12 mouse cellular contexts compared by ENCODE assay signal in the genomic region with DNA sequence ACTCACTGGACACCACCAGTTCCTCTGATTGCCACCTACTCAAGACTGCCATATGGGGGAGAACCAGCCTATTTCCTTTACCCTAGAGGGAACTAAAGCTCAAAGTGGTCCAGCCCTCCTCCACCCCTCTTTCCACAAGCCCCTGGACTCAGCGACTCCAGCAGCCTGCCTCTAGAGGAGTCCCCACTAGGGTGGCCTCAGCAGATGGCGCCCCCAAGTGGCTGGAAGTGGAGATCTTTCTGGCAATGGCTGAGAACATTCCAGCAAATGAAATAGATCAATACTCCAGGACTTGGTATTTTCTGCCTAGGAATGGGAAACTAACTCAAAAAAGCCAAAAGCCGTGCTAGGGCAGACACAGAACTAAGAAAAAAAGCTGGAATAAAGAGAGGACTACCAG. TPM values are rescaled to one million over a fixed set of nuclear protein-coding genes. Genes with fewer than 3 reads are reported as not detected.
A peak's percentile ranks its signal among the peaks of the same experiment; 100 is the strongest.
DNase-seq lines count a peak whose midpoint lies in the region; ATAC-seq and TF ChIP-seq lines count a peak whose summit lies in the region.
"Had no signal": no experiment of that assay in that cellular context is flagged by ENCODE, and none has a peak within 500 bp of the region (broad histone marks: within the 10 kb centered on the region; RNA-seq: fewer than 3 reads in every experiment).

No protein-coding gene starts in this region.

- peak in 1 of 2 experiments; percentile 36 for DNase-seq in spleen, adult 2 months (ENCODE audit: low read depth in 1 of 2, low spot score in 2 of 2)
- DNase-seq in spleen, adult 18-20 months: no peak
- DNase-seq in T-cell, adult 2 months (ENCODE audit: low spot score): peak; percentile 46

- peak; percentile 48 for TF ChIP-seq CTCF in intestine, postnatal 0 days (IDR thresholded peaks at IDR 0.05; ENCODE audit: low read depth)
- peak; percentile 24; the same call in 1 of the 2 replicates for TF ChIP-seq CTCF in spleen, adult 2 months (IDR thresholded peaks at IDR 0.05; ENCODE audit: extremely low read depth, insufficient read depth, insufficient read length, insufficient replicate concordance)
- 0 out of 2 replicates have a peak, but pooled peaks have one; percentile 11 for TF ChIP-seq CTCF in olfactory bulb, adult 2 months (IDR thresholded peaks at IDR 0.05; ENCODE audit: insufficient read depth, low read depth, low read length)

- ATAC-seq in intestine, postnatal 0 days: no peak
- ATAC-seq in intestine, embryonic 15.5 days: no peak
- ATAC-seq in frontal cortex, adult (ENCODE audit: low TSS enrichment): no peak
- ATAC-seq in hindbrain, embryonic 12.5 days (ENCODE audit: low FRiP score): no peak
- ATAC-seq: hindbrain, embryonic 16.5 days had no signal

- no peaks in the 10 kb centered on the region for H3K9me3 ChIP-seq in intestine, postnatal 0 days (ENCODE audit: control insufficient read depth)
- H3K9me3 ChIP-seq in intestine, embryonic 15.5 days: no peaks in the 10 kb centered on the region
- 0 out of 2 replicates have a peak, but pooled peaks cover 5% of the 10 kb centered on the region for H3K9me3 ChIP-seq in hindbrain, embryonic 12.5 days (replicated peaks)
- H3K9me3 ChIP-seq: heart, embryonic 13.5 days; limb, embryonic 12.5 days had no signal

- TF ChIP-seq POLR2A in spleen, adult 2 months (IDR thresholded peaks at IDR 0.05; ENCODE audit: low read depth, low read length): no peak
- TF ChIP-seq POLR2A in olfactory bulb, adult 2 months (IDR thresholded peaks at IDR 0.05; ENCODE audit: insufficient read depth, low read depth, low read length): no peak

- no peak overlapping the region for H3K4me2 ChIP-seq in intestine, postnatal 0 days (replicated peaks; ENCODE audit: low read depth)
- H3K4me2 ChIP-seq in intestine, embryonic 15.5 days (replicated peaks): no peak overlapping the region
- H3K4me2 ChIP-seq in hindbrain, embryonic 12.5 days (replicated peaks): no peak overlapping the region
- H3K4me2 ChIP-seq: heart, embryonic 13.5 days; limb, embryonic 12.5 days had no signal

- H3K27me3 ChIP-seq in intestine, postnatal 0 days (replicated peaks; ENCODE audit: control insufficient read depth, insufficient read depth, low read length): no peaks in the 10 kb centered on the region
- no peaks in the 10 kb centered on the region for H3K27me3 ChIP-seq in intestine, embryonic 15.5 days (replicated peaks)
- H3K27me3 ChIP-seq in spleen, adult 2 months (ENCODE audit: control insufficient read depth, insufficient read depth, low read length): no peaks in the 10 kb centered on the region
- H3K27me3 ChIP-seq in hindbrain, embryonic 12.5 days: no peaks in the 10 kb centered on the region
- H3K27me3 ChIP-seq: heart, embryonic 13.5 days; limb, embryonic 12.5 days; megakaryocyte, embryonic 14.5 days had no signal

- H3K4me1 ChIP-seq in intestine, postnatal 0 days (replicated peaks; ENCODE audit: control insufficient read depth, insufficient read depth, low read length): no peaks in the 10 kb centered on the region
- no peaks in the 10 kb centered on the region for H3K4me1 ChIP-seq in intestine, embryonic 15.5 days (replicated peaks)
- H3K4me1 ChIP-seq in spleen, adult 2 months (ENCODE audit: control insufficient read depth, insufficient read depth, insufficient read length): peaks cover 2% of the 10 kb centered on the region; the same call in 1 of the 2 replicates
- peaks cover 31% of the 10 kb centered on the region for H3K4me1 ChIP-seq in olfactory bulb, adult 2 months (ENCODE audit: control insufficient read depth, insufficient read depth, low read length)
- H3K4me1 ChIP-seq in hindbrain, embryonic 12.5 days: no peaks in the 10 kb centered on the region
- H3K4me1 ChIP-seq: limb, embryonic 12.5 days had no signal

- H3K27ac ChIP-seq in intestine, postnatal 0 days (ENCODE audit: low read depth, low read length): no peak overlapping the region
- no peak overlapping the region for H3K27ac ChIP-seq in intestine, embryonic 15.5 days
- no peak overlapping the region for H3K27ac ChIP-seq in spleen, adult 2 months (ENCODE audit: insufficient read depth, low read length)
- no peak overlapping the region for H3K27ac ChIP-seq in olfactory bulb, adult 2 months (ENCODE audit: insufficient read depth, low read depth, low read length)
- no peak overlapping the region for H3K27ac ChIP-seq in hindbrain, embryonic 12.5 days
- H3K27ac ChIP-seq: heart, embryonic 13.5 days; limb, embryonic 12.5 days had no signal

- H3K9ac ChIP-seq in intestine, postnatal 0 days (ENCODE audit: low read depth, low read length): no peak overlapping the region
- H3K9ac ChIP-seq in intestine, embryonic 15.5 days: no peak overlapping the region
- H3K9ac ChIP-seq in hindbrain, embryonic 12.5 days: no peak overlapping the region
- H3K9ac ChIP-seq: heart, embryonic 13.5 days; limb, embryonic 12.5 days had no signal

- no peak overlapping the region for H3K4me3 ChIP-seq in intestine, postnatal 0 days (ENCODE audit: low read depth, low read length)
- no peak overlapping the region for H3K4me3 ChIP-seq in intestine, embryonic 15.5 days (replicated peaks)
- H3K4me3 ChIP-seq in spleen, adult 2 months (ENCODE audit: extremely low read depth, insufficient read depth, insufficient read length): no peak overlapping the region
- H3K4me3 ChIP-seq in olfactory bulb, adult 2 months (ENCODE audit: insufficient read depth, low read depth, low read length): no peak overlapping the region
- H3K4me3 ChIP-seq in hindbrain, embryonic 12.5 days: no peak overlapping the region
- H3K4me3 ChIP-seq: heart, embryonic 13.5 days; limb, embryonic 12.5 days had no signal

- 71% methylated on average over 3 of the region's 3 CpGs for WGBS in intestine, postnatal 0 days
- WGBS in intestine, embryonic 15.5 days: 72% methylated on average over 3 of the region's 3 CpGs
- 55% methylated on average over 3 of the region's 3 CpGs for WGBS in spleen, adult 2 months
- 59% methylated on average over 3 of the region's 3 CpGs for WGBS in olfactory bulb, adult 2 months
- WGBS in hindbrain, embryonic 12.5 days: 74% methylated on average over 3 of the region's 3 CpGs

- H3K36me3 ChIP-seq in intestine, postnatal 0 days (ENCODE audit: control insufficient read depth, insufficient read depth): no peaks in the 10 kb centered on the region
- H3K36me3 ChIP-seq in intestine, embryonic 15.5 days: no peaks in the 10 kb centered on the region
- H3K36me3 ChIP-seq in spleen, adult 2 months (ENCODE audit: control insufficient read depth, insufficient read depth, low read length): peaks cover 6% of the 10 kb centered on the region; the same call in 1 of the 2 replicates
- H3K36me3 ChIP-seq in hindbrain, embryonic 12.5 days: peaks cover 23% of the 10 kb centered on the region; the same call in 1 of the 2 replicates

RNA-seq across cellular contexts. Expression of gene Panx1, which starts 17.6 kb away (rescaled TPM):
- 23.2 and 24.5 TPM in 2 replicates for polyA plus RNA-seq in intestine, postnatal 0 days (2015; fragmentation: Nextera tagmentation; extraction: Ambion mirVana)
- polyA plus RNA-seq in intestine, embryonic 15.5 days (2015; fragmentation: Nextera tagmentation; extraction: Ambion mirVana): 39.9 and 44.4 TPM in 2 replicates
- polyA plus RNA-seq in spleen, adult 2 months (2012; rRNA removed): 52.9 and 69.7 TPM in 2 replicates
- not detected in 2 replicates for polyA plus RNA-seq in olfactory bulb, adult 2 months (2012; ENCODE audit: insufficient read depth, insufficient read length, low replicate concordance, missing spikeins)
- polyA plus RNA-seq in hindbrain, embryonic 12.5 days (2016; fragmentation: Nextera tagmentation; extraction: Ambion mirVana): 104 and 114 TPM in 2 replicates

Comparison
In these comparisons a context has a peak if more than half of its experiments do, and no peak if none do; other contexts are left out.
1. RNA of gene Panx1, which starts 17.6 kb away (polyA plus RNA-seq): 104 to 114 TPM in hindbrain, embryonic 12.5 days, 52.9 to 69.7 TPM in spleen, adult 2 months, 39.9 to 44.4 TPM in intestine, embryonic 15.5 days and 23.2 to 24.5 TPM in intestine, postnatal 0 days; not detected in olfactory bulb, adult 2 months; every median in the first group is over 10 times any median in the second.
2. Peak in every context shown above with its lines, with median percentiles within 50 percentile points of each other: CTCF ChIP-seq.